Comparison of ENCODE assay signal across 11 mouse cellular contexts in genomic region chr8:19331836-19332235, GRCm38 (mm10). TPM values are rescaled to one million over a fixed set of nuclear protein-coding genes. Genes with fewer than 3 reads are reported as not detected.
DNase-seq lines count a peak whose midpoint lies in the region; ATAC-seq and TF ChIP-seq lines count a peak whose summit lies in the region.
"Had no signal": no experiment of that assay in that cellular context is flagged by ENCODE, and none has a peak within 500 bp of the region (broad histone marks: within the 10 kb centered on the region; RNA-seq: fewer than 3 reads in every experiment).

No protein-coding gene starts in this region.

- no peak overlapping the region for H3K4me3 ChIP-seq in intestine, embryonic 14.5 days (ENCODE audit: low read depth, low read length)
- no peak overlapping the region for H3K4me3 ChIP-seq in intestine, embryonic 16.5 days (ENCODE audit: low read length)
- H3K4me3 ChIP-seq in midbrain, postnatal 0 days (ENCODE audit: low read depth, low read length), result no peak overlapping the region
- H3K4me3 ChIP-seq in midbrain, embryonic 13.5 days (replicated peaks), result no peak overlapping the region
- H3K4me3 ChIP-seq: embryonic facial prominence, embryonic 12.5 days; neural tube, embryonic 15.5 days had no signal

- H3K27ac ChIP-seq in intestine, embryonic 14.5 days (ENCODE audit: low read depth), result no peak overlapping the region
- no peak overlapping the region for H3K27ac ChIP-seq in intestine, embryonic 16.5 days (ENCODE audit: low read length)
- no peak overlapping the region for H3K27ac ChIP-seq in midbrain, postnatal 0 days (ENCODE audit: low read depth, low read length)
- H3K27ac ChIP-seq in midbrain, embryonic 13.5 days, result no peak overlapping the region
- H3K27ac ChIP-seq: embryonic facial prominence, embryonic 12.5 days; neural tube, embryonic 15.5 days had no signal

- H3K4me1 ChIP-seq in intestine, embryonic 14.5 days (replicated peaks; ENCODE audit: control insufficient read depth, insufficient read depth, low read length), result no peaks in the 10 kb centered on the region
- no peaks in the 10 kb centered on the region for H3K4me1 ChIP-seq in intestine, embryonic 16.5 days (ENCODE audit: control insufficient read depth, insufficient read depth, low read length)
- no peaks in the 10 kb centered on the region for H3K4me1 ChIP-seq in midbrain, postnatal 0 days (ENCODE audit: insufficient read depth, low read length)
- H3K4me1 ChIP-seq in midbrain, embryonic 13.5 days (replicated peaks), result no peaks in the 10 kb centered on the region
- H3K4me1 ChIP-seq: embryonic facial prominence, embryonic 12.5 days; neural tube, embryonic 15.5 days had no signal

- H3K36me3 ChIP-seq in intestine, embryonic 14.5 days (ENCODE audit: control insufficient read depth, insufficient read depth, low read length), result no peaks in the 10 kb centered on the region
- H3K36me3 ChIP-seq in intestine, embryonic 16.5 days (ENCODE audit: control insufficient read depth, insufficient read depth, low read length), result no peaks in the 10 kb centered on the region
- no peaks in the 10 kb centered on the region for H3K36me3 ChIP-seq in midbrain, postnatal 0 days (ENCODE audit: insufficient read depth, low read length)
- no peaks in the 10 kb centered on the region for H3K36me3 ChIP-seq in midbrain, embryonic 13.5 days
- H3K36me3 ChIP-seq: embryonic facial prominence, embryonic 12.5 days; neural tube, embryonic 15.5 days had no signal

- no peak overlapping the region for H3K9ac ChIP-seq in intestine, embryonic 14.5 days (ENCODE audit: low read length)
- H3K9ac ChIP-seq in intestine, embryonic 16.5 days (ENCODE audit: low read depth, low read length), result no peak overlapping the region
- H3K9ac ChIP-seq in midbrain, postnatal 0 days (replicated peaks; ENCODE audit: low read length, poor library complexity, severe bottlenecking), result no peak overlapping the region
- H3K9ac ChIP-seq in midbrain, embryonic 13.5 days (replicated peaks), result no peak overlapping the region
- H3K9ac ChIP-seq: embryonic facial prominence, embryonic 12.5 days; neural tube, embryonic 15.5 days had no signal

- H3K27me3 ChIP-seq in intestine, embryonic 14.5 days (replicated peaks; ENCODE audit: control insufficient read depth, insufficient read depth, low read length), result no peaks in the 10 kb centered on the region
- no peaks in the 10 kb centered on the region for H3K27me3 ChIP-seq in intestine, embryonic 16.5 days (replicated peaks; ENCODE audit: control insufficient read depth, insufficient read depth, low read length)
- no peaks in the 10 kb centered on the region for H3K27me3 ChIP-seq in midbrain, postnatal 0 days (ENCODE audit: insufficient read depth, low read length)
- no peaks in the 10 kb centered on the region for H3K27me3 ChIP-seq in midbrain, embryonic 13.5 days
- H3K27me3 ChIP-seq: embryonic facial prominence, embryonic 12.5 days; neural tube, embryonic 15.5 days had no signal

- no peaks in the 10 kb centered on the region for H3K9me3 ChIP-seq in intestine, embryonic 14.5 days (ENCODE audit: control insufficient read depth, low read length)
- no peaks in the 10 kb centered on the region for H3K9me3 ChIP-seq in intestine, embryonic 16.5 days (ENCODE audit: control insufficient read depth, low read length)
- H3K9me3 ChIP-seq in midbrain, postnatal 0 days (ENCODE audit: low read length), result 0 out of 2 replicates have a peak, but pooled peaks cover 4% of the 10 kb centered on the region
- 0 out of 2 replicates have a peak, but pooled peaks cover 6% of the 10 kb centered on the region for H3K9me3 ChIP-seq in midbrain, embryonic 13.5 days
- H3K9me3 ChIP-seq: neural tube, embryonic 15.5 days had no signal

- H3K4me2 ChIP-seq in intestine, embryonic 14.5 days (ENCODE audit: low read length), result no peak overlapping the region
- no peak overlapping the region for H3K4me2 ChIP-seq in intestine, embryonic 16.5 days (ENCODE audit: low read depth, low read length)
- no peak overlapping the region for H3K4me2 ChIP-seq in midbrain, postnatal 0 days (ENCODE audit: low read depth, low read length, poor library complexity, severe bottlenecking)
- no peak overlapping the region for H3K4me2 ChIP-seq in midbrain, embryonic 13.5 days (replicated peaks)
- H3K4me2 ChIP-seq: embryonic facial prominence, embryonic 12.5 days; neural tube, embryonic 15.5 days had no signal

- peak; percentile 52 for DNase-seq in intestine, embryonic 14.5 days (ENCODE audit: low spot score)
- DNase-seq in midbrain, postnatal 0 days (ENCODE audit: low spot score), result peak; percentile 2
- peak; percentile 38 for DNase-seq in embryo, embryonic 10.5 days (ENCODE audit: low spot score)
- peak; percentile 2 for DNase-seq in retina, postnatal 1 day
- no peak for DNase-seq in gastrocnemius, adult 8-10 months (ENCODE audit: low spot score in 2 of 2)
- DNase-seq: lung, postnatal 14 days had no signal

- 8% methylated on average over 3 of the region's 3 CpGs for WGBS in intestine, embryonic 14.5 days
- WGBS in intestine, embryonic 16.5 days, result 5% methylated on average over 3 of the region's 3 CpGs
- 2% methylated on average over 3 of the region's 3 CpGs for WGBS in midbrain, postnatal 0 days
- 7% methylated on average over 3 of the region's 3 CpGs for WGBS in midbrain, embryonic 13.5 days

- ATAC-seq in intestine, embryonic 14.5 days (replicated peaks; ENCODE audit: low FRiP score, low TSS enrichment, low read depth), result no peak
- ATAC-seq in intestine, embryonic 16.5 days, result no peak
- ATAC-seq in midbrain, postnatal 0 days (ENCODE audit: low FRiP score), result no peak
- no peak for ATAC-seq in midbrain, embryonic 13.5 days

- peak; percentile 60 for TF ChIP-seq CTCF in midbrain, postnatal 0 days (IDR thresholded peaks at IDR 0.05)

RNA-seq across cellular contexts. Expression of gene Defb3, which starts 38.7 kb away (rescaled TPM):
- not detected in 2 replicates for polyA plus RNA-seq in intestine, embryonic 14.5 days (2014; fragmentation: Nextera tagmentation; extraction: Ambion mirVana)
- polyA plus RNA-seq in intestine, embryonic 16.5 days (2015; fragmentation: Nextera tagmentation; extraction: Ambion mirVana), result not detected in 2 replicates
- total RNA-seq in midbrain, postnatal 0 days (2014; rRNA removed), result not detected in 2 replicates
- not detected in 2 replicates for polyA plus RNA-seq in midbrain, postnatal 0 days (2015; fragmentation: Nextera tagmentation; extraction: Ambion mirVana)
- not detected in 2 replicates for polyA plus RNA-seq in midbrain, embryonic 13.5 days (2015; fragmentation: Nextera tagmentation; extraction: Ambion mirVana)
- total RNA-seq in gastrocnemius, adult 8-10 months (2022), result not detected
- total RNA-seq: gastrocnemius, postnatal 4 days had no signal
- polyA plus RNA-seq: embryonic facial prominence, embryonic 12.5 days; neural tube, embryonic 15.5 days had no signal

Comparison
In these comparisons a context has a peak if more than half of its experiments do, and no peak if none do; other contexts are left out.
1. DNase-seq: peak in intestine, embryonic 14.5 days (single experiment), midbrain, postnatal 0 days (single experiment), embryo, embryonic 10.5 days (single experiment) and retina, postnatal 1 day (single experiment); none in gastrocnemius, adult 8-10 months (0 of 2).